Mouse (Mus musculus) lung, adult 2 months (tissue): ENCODE measurements around the gene Ddah2.

ENCODE experiments used
- CTCF ChIP-seq: fragments of 200-500 bp; IDR thresholded peaks from 2 replicates; pipeline ENCODE4 v1.5.1; 2011; ENCODE audit warnings: mild to moderate bottlenecking, low read length, control low read depth; ENCODE audit not compliant: insufficient read depth
- POLR2A ChIP-seq: fragments of 200-500 bp; IDR thresholded peaks from 2 replicates; pipeline ENCODE4 v1.6.1; 2011; ENCODE audit warnings: low read depth, mild to moderate bottlenecking, control low read depth, low read length, borderline replicate concordance; ENCODE audit errors: extremely low read depth

DNA sequence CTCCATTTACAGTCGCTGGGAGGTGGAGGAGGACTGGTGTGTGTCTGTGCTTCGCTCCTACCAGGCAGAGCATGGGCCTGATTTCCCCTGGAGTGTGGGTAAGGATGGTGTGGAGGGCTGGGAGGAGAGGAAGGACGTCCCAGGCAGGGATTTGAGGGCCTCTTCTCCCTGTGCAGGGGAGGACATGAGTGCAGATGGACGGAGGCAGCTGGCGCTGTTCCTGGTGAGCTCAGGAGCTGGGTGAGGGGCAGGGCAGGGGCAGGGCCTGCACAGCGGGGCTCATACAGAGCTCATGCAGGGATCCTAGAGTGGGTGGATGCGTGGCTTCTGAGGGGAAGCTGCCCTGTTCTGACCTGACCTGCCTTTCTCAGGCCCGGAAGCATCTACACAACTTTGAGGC is 43.5 kb downstream of the Ddah2 start:
- TF ChIP-seq CTCF, result no peak
- TF ChIP-seq POLR2A, result no peak
